Mouse (Mus musculus) kidney, adult 9 months (tissue): ENCODE data around the gene Art1.
A peak's percentile ranks its signal among the peaks of the same experiment; 100 is the strongest.

Source experiments
- DNase-seq: peaks from one replicate; pipeline ENCODE4 v3.0.0; 2022

The Art1 gene

GRCm38 (mm10) chr7:102101487-102101886, at the start of gene Art1:
Art1 (plus strand) TSS chr7:102101743.
- DNase-seq = no peak

GRCm38 (mm10) chr7:102061353-102061752, 40.2 kb upstream of the Art1 start:
- DNase-seq = no peak

- DNase-seq = no peak
These were observed 39.3 kb upstream of the Art1 start for GRCm38 (mm10) chr7:102062203-102062602.

GRCm38 (mm10) chr7:102063891-102064290, 37.7 kb upstream of the Art1 start:
- no peak for DNase-seq

GRCm38 (mm10) chr7:102064655-102065045, 36.9 kb upstream of the Art1 start:
- no peak for DNase-seq

- peak; percentile 94 for DNase-seq
These were observed 36.3 kb upstream of the Art1 start, which contains the start of the genes Rnf121, Xndc1 and Xntrpc for GRCm38 (mm10) chr7:102065046-102065891. Rnf121 (minus strand) TSS chr7:102065469. Xndc1 (plus strand) TSS chr7:102065511. Xntrpc (plus strand) TSS chr7:102065713.

GRCm38 (mm10) chr7:102066363-102066762, 35.2 kb upstream of the Art1 start:
- DNase-seq = no peak

- peak; percentile 26 for DNase-seq
These were observed 24.7 kb upstream of the Art1 start for GRCm38 (mm10) chr7:102076714-102077296.

- peak; percentile 43 for DNase-seq
These were observed 23.0 kb upstream of the Art1 start for GRCm38 (mm10) chr7:102078517-102078916.

- DNase-seq = peak; percentile 54
These were observed 21.2 kb upstream of the Art1 start for GRCm38 (mm10) chr7:102080311-102080710.

- no peak for DNase-seq
These were observed 19.8 kb upstream of the Art1 start for GRCm38 (mm10) chr7:102081784-102082183.

- no peak for DNase-seq
These were observed 18.7 kb upstream of the Art1 start, which contains the start of gene Trpc2 for GRCm38 (mm10) chr7:102082816-102083215. Trpc2 (plus strand) TSS chr7:102083116.

GRCm38 (mm10) chr7:102084041-102084696, 17.4 kb upstream of the Art1 start:
- DNase-seq = no peak

- no peak for DNase-seq
These were observed 14.2 kb upstream of the Art1 start for GRCm38 (mm10) chr7:102087336-102087735.

- DNase-seq = peak; percentile 28
These were observed 1.5 kb upstream of the Art1 start for GRCm38 (mm10) chr7:102099760-102100661.

GRCm38 (mm10) chr7:102100868-102101267, 675 bp upstream of the Art1 start:
- DNase-seq = no peak

GRCm38 (mm10) chr7:102102241-102102640, 698 bp downstream of the Art1 start:
- no peak for DNase-seq

- DNase-seq = peak; percentile 21
These were observed 1.2 kb downstream of the Art1 start for GRCm38 (mm10) chr7:102102696-102103095.

- no peak for DNase-seq
These were observed 2.0 kb downstream of the Art1 start for GRCm38 (mm10) chr7:102103555-102103954.

- peak; percentile 11 for DNase-seq
These were observed 2.6 kb downstream of the Art1 start for GRCm38 (mm10) chr7:102104126-102104525.

GRCm38 (mm10) chr7:102106700-102107141, 5.2 kb downstream of the Art1 start:
- DNase-seq = no peak

GRCm38 (mm10) chr7:102108206-102108605, 6.7 kb downstream of the Art1 start:
- DNase-seq = no peak
